Mouse (Mus musculus) lung, postnatal 14 days (tissue): ENCODE measurements at regions not wholly inside any gene's neighbourhood (a gene's known extent, or its start where the extent isn't known, plus 50 kb on each side); places are given as distances from the start of the nearest gene placed in this dataset.
"Not testable (repeated sequence)": the region's sequence is repeated elsewhere in the genome, so short reads cannot be mapped to it uniquely, and the experiment has no call there.

Experiments used
- DNase-seq: peaks from one replicate; pipeline ENCODE4 v3.0.0; 2021

- no peak for DNase-seq
Observed at GRCm38 (mm10) chr5:148700240-148700639, 147.7 kb upstream of the Ubl3 start.

GRCm38 (mm10) chr5:148697631-148698368, 145.2 kb upstream of the Ubl3 start:
- peak; percentile 23 for DNase-seq

GRCm38 (mm10) chr5:148694352-148694751, 141.8 kb upstream of the Ubl3 start:
- DNase-seq: no peak

- no peak for DNase-seq
Observed at GRCm38 (mm10) chr5:148691486-148691885, 138.9 kb upstream of the Ubl3 start.

- DNase-seq: no peak
Observed at GRCm38 (mm10) chr5:148690823-148691197, 138.2 kb upstream of the Ubl3 start.

GRCm38 (mm10) chr5:148690158-148690822, 137.7 kb upstream of the Ubl3 start:
- DNase-seq: no peak

- no peak for DNase-seq
Observed at GRCm38 (mm10) chr5:148689297-148689696, 136.7 kb upstream of the Ubl3 start.

GRCm38 (mm10) chr5:148688501-148688900, 135.9 kb upstream of the Ubl3 start:
- DNase-seq: no peak

GRCm38 (mm10) chr5:148687827-148688226, 135.2 kb upstream of the Ubl3 start:
- DNase-seq: no peak

GRCm38 (mm10) chr5:148684216-148684615, 131.6 kb upstream of the Ubl3 start:
- DNase-seq: no peak

- no peak for DNase-seq
Observed at GRCm38 (mm10) chr5:148682553-148682952, 130.0 kb upstream of the Ubl3 start.

- DNase-seq: no peak
Observed at GRCm38 (mm10) chr5:148680341-148680740, 127.8 kb upstream of the Ubl3 start.

- no peak for DNase-seq
Observed at GRCm38 (mm10) chr5:148679586-148679985, 127.0 kb upstream of the Ubl3 start.

- DNase-seq: not testable (repeated sequence)
Observed at GRCm38 (mm10) chr5:148678285-148678937, 125.8 kb upstream of the Ubl3 start.

GRCm38 (mm10) chr5:148674281-148674680, 121.7 kb upstream of the Ubl3 start:
- no peak for DNase-seq

GRCm38 (mm10) chr5:148662281-148662741, 109.7 kb upstream of the Ubl3 start:
- peak; percentile 21 for DNase-seq

- DNase-seq: no peak
Observed at GRCm38 (mm10) chr5:148661120-148661519, 108.5 kb upstream of the Ubl3 start.

GRCm38 (mm10) chr5:148657936-148658640, 105.5 kb upstream of the Ubl3 start:
- no peak for DNase-seq

GRCm38 (mm10) chr5:148652525-148653243, 100.1 kb upstream of the Ubl3 start:
- no peak for DNase-seq

GRCm38 (mm10) chr5:148651736-148652135, 99.1 kb upstream of the Ubl3 start:
- no peak for DNase-seq

GRCm38 (mm10) chr5:148649573-148649972, 97.0 kb upstream of the Ubl3 start:
- DNase-seq: not testable (repeated sequence)

GRCm38 (mm10) chr5:148649123-148649522, 96.5 kb upstream of the Ubl3 start:
- DNase-seq: no peak

- DNase-seq: no peak
Observed at GRCm38 (mm10) chr5:148647644-148648043, 95.1 kb upstream of the Ubl3 start.
